Mouse (Mus musculus): ENCODE results near the gene Lepr. TPM values are rescaled to one million over a fixed set of nuclear protein-coding genes. Genes with fewer than 3 reads are reported as not detected.

Gene Lepr
- 1.8 and 2.3 TPM in 2 replicates for polyA plus RNA-seq (2012; rRNA removed)

DNA sequence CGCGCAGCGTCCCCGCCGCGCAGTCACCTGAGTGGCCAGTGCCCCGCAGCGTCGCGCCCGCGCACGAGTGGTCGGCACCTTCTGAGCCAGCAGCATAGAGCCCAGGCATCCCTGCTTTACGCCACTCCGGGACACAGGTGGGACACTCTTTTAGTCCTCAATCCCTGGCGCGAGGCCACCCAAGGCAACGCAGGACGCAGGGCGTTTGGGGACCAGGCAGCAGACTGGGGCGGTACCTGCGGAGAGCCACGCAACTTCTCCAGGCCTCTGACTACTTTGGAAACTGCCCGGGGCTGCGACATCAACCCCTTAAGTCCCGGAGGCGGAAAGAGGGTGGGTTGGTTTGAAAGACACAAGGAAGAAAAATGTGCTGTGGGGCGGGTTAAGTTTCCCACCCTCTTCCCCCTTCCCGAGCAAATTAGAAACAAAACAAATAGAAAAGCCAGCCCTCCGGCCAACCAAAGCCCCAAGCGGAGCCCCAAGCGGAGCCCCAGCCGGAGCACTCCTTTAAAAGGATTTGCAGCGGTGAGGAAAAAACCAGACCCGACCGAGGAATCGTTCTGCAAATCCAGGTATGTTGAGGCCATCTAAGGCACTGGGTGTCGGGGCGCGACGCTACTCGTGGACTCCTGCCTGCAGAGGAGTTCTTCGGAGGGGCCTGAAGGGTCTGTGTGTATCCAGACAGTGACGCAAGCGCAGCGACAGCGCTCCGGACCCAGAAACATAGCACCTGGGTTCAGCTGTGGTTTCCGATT is at the start of gene Lepr:
TSS of gene Lepr (plus strand) at position 38 of the 755 bp plus-strand sequence.
- TF ChIP-seq CTCF (IDR thresholded peaks at IDR 0.05; ENCODE audit: extremely low read depth, insufficient read depth, low read length) = no peak
- no peak for TF ChIP-seq POLR2A (IDR thresholded peaks at IDR 0.05; ENCODE audit: extremely low read depth, insufficient read depth, low read length)
- Histone ChIP-seq H3K4me3 (ENCODE audit: insufficient read depth, low read length) (peak within 1 kb of the TSS; percentile 48), H3K27ac (ENCODE audit: insufficient read depth, low read length) (no peak within 1 kb of the TSS), H3K4me1 (ENCODE audit: control insufficient read depth, insufficient read depth, low read length) (no peaks in the 10 kb centered on the region)

DNA sequence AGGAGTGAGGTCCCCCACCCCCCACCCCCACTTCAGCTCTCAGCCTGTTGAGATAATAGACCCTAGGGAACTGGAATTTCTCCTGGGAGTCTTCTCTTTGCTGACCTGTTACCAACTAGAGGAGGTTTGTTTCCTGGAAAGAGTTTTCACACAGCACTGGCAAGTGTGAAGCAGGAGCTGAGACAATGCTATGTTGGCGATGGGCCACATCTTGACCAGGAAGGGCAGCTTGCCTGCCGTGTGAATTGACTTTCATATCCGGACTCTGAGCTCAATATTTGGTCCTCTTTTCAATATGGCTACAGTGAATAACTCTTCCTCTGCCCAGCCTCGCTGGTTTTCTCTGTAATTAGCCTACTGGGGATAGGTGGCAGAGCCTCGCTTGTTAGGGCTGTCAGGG is 48.0 kb upstream of the Lepr start:
- no peak for TF ChIP-seq POLR2A (IDR thresholded peaks at IDR 0.05; ENCODE audit: extremely low read depth, insufficient read depth, low read length)
- TF ChIP-seq CTCF (IDR thresholded peaks at IDR 0.05; ENCODE audit: extremely low read depth, insufficient read depth, low read length) = no peak
- Histone ChIP-seq H3K4me3 (ENCODE audit: insufficient read depth, low read length) (no peak overlapping the region), H3K27ac (ENCODE audit: insufficient read depth, low read length) (no peak overlapping the region), H3K4me1 (ENCODE audit: control insufficient read depth, insufficient read depth, low read length) (no peaks in the 10 kb centered on the region)

DNA sequence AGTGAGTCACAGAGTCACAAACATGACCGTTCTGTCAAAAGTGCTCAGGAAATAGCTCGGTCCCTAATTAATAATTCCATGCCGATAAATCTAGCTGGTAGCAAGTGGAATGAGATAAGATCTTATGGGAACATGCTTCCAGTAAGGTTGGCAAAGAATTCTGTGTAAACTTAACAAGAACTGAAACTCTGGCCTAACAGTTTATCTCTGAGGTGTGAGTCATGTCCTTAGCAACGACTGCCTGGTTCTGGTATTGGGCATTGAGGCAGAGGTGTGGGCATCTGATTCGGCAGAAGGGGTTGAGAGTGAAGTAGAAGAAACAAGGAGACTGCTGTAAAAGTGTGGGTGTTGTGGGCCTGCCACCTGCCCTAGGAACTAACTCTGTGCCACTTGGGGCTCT is 47.4 kb upstream of the Lepr start:
- H3K27ac ChIP-seq (ENCODE audit: insufficient read depth, low read length) = no peak overlapping the region
- no peak overlapping the region for H3K4me3 ChIP-seq (ENCODE audit: insufficient read depth, low read length)
- TF ChIP-seq CTCF (IDR thresholded peaks at IDR 0.05; ENCODE audit: extremely low read depth, insufficient read depth, low read length) = no peak
- TF ChIP-seq POLR2A (IDR thresholded peaks at IDR 0.05; ENCODE audit: extremely low read depth, insufficient read depth, low read length) = no peak

DNA sequence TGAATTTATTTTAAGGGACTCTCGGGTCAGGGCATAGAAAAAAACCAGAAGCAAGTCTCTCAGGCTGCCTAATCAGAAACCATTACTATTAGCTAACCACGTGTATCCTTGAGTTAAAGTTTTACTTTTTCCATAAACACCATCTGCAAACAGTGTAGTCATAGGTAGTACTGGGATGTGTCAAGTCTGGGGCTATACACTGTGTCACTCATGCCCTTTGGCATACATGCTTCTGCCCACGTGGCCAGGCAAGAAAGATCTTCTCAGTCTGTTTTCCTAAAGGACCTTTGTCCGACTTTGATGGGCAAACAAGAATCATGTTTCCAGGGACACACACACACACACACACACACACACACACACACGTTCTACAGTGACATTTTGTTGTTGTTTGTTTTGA is 42.4 kb upstream of the Lepr start:
- Histone ChIP-seq H3K4me3 (ENCODE audit: insufficient read depth, low read length) (no peak overlapping the region), H3K4me1 (ENCODE audit: control insufficient read depth, insufficient read depth, low read length) (no peaks in the 10 kb centered on the region), H3K27ac (ENCODE audit: insufficient read depth, low read length) (no peak overlapping the region)
- TF ChIP-seq CTCF (IDR thresholded peaks at IDR 0.05; ENCODE audit: extremely low read depth, insufficient read depth, low read length) = no peak
- no peak for TF ChIP-seq POLR2A (IDR thresholded peaks at IDR 0.05; ENCODE audit: extremely low read depth, insufficient read depth, low read length)

More for the DNA sequence above, 47.4 kb upstream of the Lepr start:
- no peaks in the 10 kb centered on the region for H3K4me1 ChIP-seq (ENCODE audit: control insufficient read depth, insufficient read depth, low read length)

DNA sequence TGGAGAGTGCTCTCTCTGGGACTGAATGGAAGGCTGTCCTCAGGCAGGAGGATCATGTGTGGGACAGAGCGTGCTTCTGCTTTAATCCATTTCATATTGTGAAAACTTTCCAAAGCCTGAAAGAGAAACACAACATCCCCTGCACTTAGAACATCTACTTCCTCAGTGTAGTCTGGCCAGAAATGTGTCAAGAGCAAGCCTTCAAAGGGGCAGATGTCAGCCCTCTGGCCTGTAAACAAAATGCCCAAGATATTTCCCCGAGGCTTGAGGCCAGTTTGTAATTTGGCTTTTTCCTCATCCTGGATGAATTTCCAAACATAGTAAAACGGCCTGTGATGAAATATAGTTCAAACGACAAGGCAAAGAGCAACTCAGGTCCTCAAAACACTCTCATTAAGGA is 41.5 kb upstream of the Lepr start:
- Histone ChIP-seq H3K4me3 (ENCODE audit: insufficient read depth, low read length) (no peak overlapping the region), H3K4me1 (ENCODE audit: control insufficient read depth, insufficient read depth, low read length) (no peaks in the 10 kb centered on the region), H3K27ac (ENCODE audit: insufficient read depth, low read length) (no peak overlapping the region)
- TF ChIP-seq POLR2A (IDR thresholded peaks at IDR 0.05; ENCODE audit: extremely low read depth, insufficient read depth, low read length) = no peak
- no peak for TF ChIP-seq CTCF (IDR thresholded peaks at IDR 0.05; ENCODE audit: extremely low read depth, insufficient read depth, low read length)

DNA sequence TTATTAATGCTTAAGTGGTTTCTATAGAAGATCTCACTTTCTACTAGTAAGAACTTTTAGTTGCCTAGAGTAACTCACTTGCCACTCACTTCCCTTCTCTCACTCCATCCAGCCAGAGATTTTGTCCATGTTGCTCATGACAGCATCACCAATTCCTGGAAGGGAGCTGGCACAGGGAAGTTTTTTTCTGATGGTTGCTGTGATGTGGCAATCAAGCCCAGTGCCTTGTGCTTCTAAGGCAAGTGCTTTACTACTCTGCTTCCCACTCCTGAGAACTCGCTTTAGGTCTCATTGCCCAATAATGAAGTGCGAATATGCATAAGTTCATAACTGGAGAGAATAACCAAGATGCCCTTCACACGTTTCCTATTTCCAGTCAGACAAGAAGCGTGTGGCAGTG is 34.6 kb upstream of the Lepr start:
- no peak overlapping the region for H3K27ac ChIP-seq (ENCODE audit: insufficient read depth, low read length)
- H3K4me3 ChIP-seq (ENCODE audit: insufficient read depth, low read length) = no peak overlapping the region
- TF ChIP-seq CTCF (IDR thresholded peaks at IDR 0.05; ENCODE audit: extremely low read depth, insufficient read depth, low read length) (no peak), POLR2A (IDR thresholded peaks at IDR 0.05; ENCODE audit: extremely low read depth, insufficient read depth, low read length) (no peak)
- H3K4me1 ChIP-seq (ENCODE audit: control insufficient read depth, insufficient read depth, low read length) = no peaks in the 10 kb centered on the region

DNA sequence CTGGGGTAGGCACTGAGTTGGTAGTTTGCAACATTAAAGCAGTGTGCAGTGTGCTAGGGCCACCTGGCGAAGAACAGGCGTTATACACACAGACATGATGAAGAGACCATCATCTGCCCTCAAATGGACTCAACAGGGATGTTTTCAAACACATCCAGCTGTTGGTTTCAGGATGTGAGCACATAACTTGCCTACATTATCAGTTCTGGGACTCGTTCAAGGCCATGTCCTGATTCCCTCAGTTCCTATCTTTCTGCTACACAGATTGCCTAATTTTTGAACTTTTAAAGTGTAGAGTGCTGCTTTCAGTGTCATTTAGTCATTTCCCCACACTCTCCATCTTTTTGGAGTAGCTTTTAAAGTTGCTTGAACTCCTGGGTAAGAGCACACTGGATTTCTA is 34.1 kb upstream of the Lepr start:
- Histone ChIP-seq H3K4me3 (ENCODE audit: insufficient read depth, low read length) (no peak overlapping the region), H3K27ac (ENCODE audit: insufficient read depth, low read length) (no peak overlapping the region), H3K4me1 (ENCODE audit: control insufficient read depth, insufficient read depth, low read length) (no peaks in the 10 kb centered on the region)
- no peak for TF ChIP-seq POLR2A (IDR thresholded peaks at IDR 0.05; ENCODE audit: extremely low read depth, insufficient read depth, low read length)
- no peak for TF ChIP-seq CTCF (IDR thresholded peaks at IDR 0.05; ENCODE audit: extremely low read depth, insufficient read depth, low read length)

DNA sequence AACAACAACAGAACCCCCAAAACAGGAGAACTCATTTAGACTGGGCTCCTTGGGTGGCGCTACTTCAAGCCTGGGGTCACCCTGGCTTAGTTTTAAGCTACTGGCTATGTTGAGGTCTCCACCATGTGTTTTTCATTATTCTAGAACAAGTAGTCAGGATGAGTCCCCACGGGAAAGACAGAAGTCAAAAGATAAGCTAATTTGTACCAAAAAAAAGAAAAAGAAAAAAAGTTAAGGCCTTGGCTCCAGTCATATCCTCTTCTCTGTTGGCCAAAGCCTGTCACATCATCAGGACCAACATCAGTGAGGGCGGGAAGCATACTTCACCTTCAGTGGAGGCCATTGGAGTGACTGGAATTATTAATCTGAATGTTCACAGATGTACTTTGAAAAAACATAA is 32.4 kb upstream of the Lepr start:
- Histone ChIP-seq H3K27ac (ENCODE audit: insufficient read depth, low read length) (no peak overlapping the region), H3K4me1 (ENCODE audit: control insufficient read depth, insufficient read depth, low read length) (no peaks in the 10 kb centered on the region), H3K4me3 (ENCODE audit: insufficient read depth, low read length) (no peak overlapping the region)
- TF ChIP-seq POLR2A (IDR thresholded peaks at IDR 0.05; ENCODE audit: extremely low read depth, insufficient read depth, low read length) (no peak), CTCF (IDR thresholded peaks at IDR 0.05; ENCODE audit: extremely low read depth, insufficient read depth, low read length) (no peak)

DNA sequence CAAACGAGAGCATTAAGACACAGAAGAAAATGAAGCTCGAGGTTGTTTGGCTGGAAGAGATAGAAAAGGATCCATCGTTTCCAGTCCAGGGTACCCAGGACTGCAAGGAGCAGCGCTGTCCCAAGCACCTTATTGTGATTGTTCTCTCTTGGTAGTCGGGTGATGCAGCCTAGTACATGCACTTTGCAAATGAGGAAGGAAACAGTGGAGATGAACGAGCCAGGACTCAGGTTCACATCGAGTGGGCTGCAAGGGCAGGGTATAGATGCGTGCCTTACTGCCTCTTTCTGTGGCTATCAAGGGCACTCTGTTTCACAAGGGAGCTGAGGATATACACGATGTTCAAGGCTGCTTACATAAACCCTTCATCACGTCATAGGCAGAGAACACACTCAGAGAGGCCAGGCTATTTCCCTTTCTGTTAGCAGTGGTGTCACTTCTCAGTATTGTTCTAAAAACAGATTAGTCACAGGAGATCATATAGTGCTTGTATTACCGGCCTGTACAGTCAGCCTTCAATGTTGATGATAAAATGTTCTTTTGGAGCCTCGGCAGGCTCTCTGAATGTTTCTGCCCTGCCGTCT is 30.9 kb upstream of the Lepr start:
- H3K4me3 ChIP-seq (ENCODE audit: insufficient read depth, low read length) = no peak overlapping the region
- no peak overlapping the region for H3K27ac ChIP-seq (ENCODE audit: insufficient read depth, low read length)
- TF ChIP-seq POLR2A (IDR thresholded peaks at IDR 0.05; ENCODE audit: extremely low read depth, insufficient read depth, low read length) (no peak), CTCF (IDR thresholded peaks at IDR 0.05; ENCODE audit: extremely low read depth, insufficient read depth, low read length) (no peak)
- H3K4me1 ChIP-seq (ENCODE audit: control insufficient read depth, insufficient read depth, low read length) = no peaks in the 10 kb centered on the region

DNA sequence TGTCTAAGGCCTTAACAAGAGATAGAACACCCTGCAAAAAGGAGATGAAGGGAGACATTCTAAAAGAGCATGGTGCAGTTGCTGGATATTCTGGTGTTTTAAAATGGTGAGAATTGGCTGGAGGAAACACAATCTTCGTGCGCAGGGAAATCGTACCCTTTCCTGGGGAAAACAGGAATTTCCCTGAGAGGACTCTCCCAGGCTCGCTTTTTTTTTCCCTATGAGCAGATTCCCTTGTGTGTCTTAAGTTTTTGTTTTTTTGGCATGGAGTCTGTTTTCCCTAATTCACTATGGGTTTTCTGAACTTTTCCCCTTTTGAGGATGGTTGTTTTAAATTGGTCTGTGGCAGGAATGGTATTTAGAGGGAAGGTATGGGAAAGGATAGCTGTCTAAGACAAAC is 28.0 kb upstream of the Lepr start:
- Histone ChIP-seq H3K27ac (ENCODE audit: insufficient read depth, low read length) (no peak overlapping the region), H3K4me1 (ENCODE audit: control insufficient read depth, insufficient read depth, low read length) (no peaks in the 10 kb centered on the region), H3K4me3 (ENCODE audit: insufficient read depth, low read length) (no peak overlapping the region)
- TF ChIP-seq POLR2A (IDR thresholded peaks at IDR 0.05; ENCODE audit: extremely low read depth, insufficient read depth, low read length) = no peak
- no peak for TF ChIP-seq CTCF (IDR thresholded peaks at IDR 0.05; ENCODE audit: extremely low read depth, insufficient read depth, low read length)

Data from cortical plate, adult 2 months (tissue).